Mouse (Mus musculus): Measurements from ENCODE around the gene Amotl2.

Gene Amotl2

DNA sequence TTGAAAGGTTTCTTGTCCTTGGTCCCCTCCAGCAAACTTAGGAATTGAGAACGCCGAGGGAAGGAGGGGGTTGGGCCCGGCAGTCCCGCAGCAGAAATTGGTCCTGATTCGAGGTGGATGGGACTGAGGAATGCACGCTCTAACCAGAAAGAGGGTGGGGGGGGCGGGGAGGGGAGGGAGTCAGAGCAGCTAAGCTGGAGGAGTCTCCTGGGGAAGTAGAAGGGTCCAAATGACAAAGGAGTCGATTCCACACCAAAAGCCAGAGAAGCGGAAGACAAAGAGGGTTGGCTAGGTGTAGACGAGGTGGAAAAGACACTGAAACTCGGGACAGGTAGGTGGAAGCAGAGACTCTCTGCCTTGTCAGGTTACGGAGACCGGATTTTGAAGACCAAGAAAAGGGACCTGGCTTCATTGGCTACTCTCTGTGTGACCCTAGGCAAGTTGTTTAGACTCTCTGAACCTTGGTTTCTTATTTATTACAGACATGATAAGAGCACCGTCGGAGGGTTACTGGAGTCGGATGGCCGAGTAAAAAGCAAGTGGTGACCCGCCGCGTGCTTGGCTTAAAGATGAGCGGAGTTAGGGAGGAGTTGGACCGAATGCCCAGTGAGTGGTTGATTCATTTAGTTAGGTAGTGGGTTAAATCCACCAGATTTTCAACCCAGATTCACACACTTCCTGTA lies at the start of gene Amotl2:
Amotl2 (plus strand) TSS at position 192 of the 683 bp plus-strand sequence.
- no peak for DNase-seq (ENCODE audit: low read depth)

DNA sequence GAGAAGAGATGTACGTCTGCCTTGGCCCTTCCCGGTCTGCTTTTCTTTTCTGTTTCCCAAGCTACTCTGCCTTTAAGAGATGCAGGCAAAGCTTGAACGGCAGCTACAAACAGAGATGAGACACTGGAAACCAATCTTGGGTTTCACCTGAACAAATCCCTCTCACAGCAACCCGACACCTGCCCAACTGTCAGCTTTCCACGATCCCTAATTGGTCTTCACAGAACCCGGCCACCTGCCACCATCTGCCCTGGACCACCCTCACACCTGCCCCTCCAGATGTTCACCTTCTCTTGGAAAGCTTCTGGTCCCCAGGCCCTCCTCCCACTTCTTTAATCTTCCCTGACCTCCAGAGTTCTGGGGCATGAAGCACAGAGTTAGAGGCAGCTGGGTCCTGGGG lies 48.4 kb upstream of the Amotl2 start:
- DNase-seq (ENCODE audit: low read depth) = no peak

GRCm38 (mm10) chr9:102668906-102669305 lies 47.6 kb upstream of the Amotl2 start:
- no peak for DNase-seq (ENCODE audit: low read depth)

DNA sequence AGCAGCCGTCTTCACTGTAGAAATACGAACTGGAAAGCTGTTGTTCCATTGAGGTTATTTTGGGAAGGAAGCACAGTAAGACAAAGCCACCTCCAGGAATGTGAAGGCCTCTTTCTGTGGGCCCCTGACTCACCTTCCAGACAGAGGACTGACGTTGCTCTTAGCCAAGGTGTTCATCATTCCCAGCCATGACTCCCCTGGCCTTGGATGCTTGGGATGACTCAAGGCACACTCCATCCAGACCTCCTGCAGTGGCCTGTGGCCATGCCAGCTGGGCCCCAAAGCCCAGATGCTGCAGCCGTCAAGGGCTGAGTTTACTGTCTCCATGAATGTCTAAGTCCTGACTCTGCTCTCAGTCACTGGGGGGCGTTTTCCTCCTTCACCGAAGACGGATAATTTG lies 43.1 kb upstream of the Amotl2 start:
- no peak for DNase-seq (ENCODE audit: low read depth)

DNA sequence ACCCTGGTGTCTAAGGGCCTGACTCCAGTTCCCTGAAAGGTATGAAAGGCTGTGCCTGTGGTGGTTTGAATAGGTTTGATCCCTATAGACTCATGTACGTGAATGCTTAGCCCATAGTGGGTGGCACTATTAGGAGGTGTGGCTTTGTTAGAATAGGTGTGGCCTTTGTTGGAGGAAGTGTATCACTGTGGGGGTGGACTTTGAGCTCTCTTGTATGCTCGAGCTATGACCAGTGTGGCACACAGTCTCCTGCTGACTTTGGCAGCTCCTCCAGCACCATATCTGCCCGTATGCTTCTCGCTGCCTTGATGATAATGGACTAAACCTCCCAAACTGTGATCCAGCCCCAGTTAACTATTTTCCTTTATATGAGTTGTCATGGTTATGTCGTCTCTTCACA lies 40.5 kb upstream of the Amotl2 start:
- no peak for DNase-seq (ENCODE audit: low read depth)

DNA sequence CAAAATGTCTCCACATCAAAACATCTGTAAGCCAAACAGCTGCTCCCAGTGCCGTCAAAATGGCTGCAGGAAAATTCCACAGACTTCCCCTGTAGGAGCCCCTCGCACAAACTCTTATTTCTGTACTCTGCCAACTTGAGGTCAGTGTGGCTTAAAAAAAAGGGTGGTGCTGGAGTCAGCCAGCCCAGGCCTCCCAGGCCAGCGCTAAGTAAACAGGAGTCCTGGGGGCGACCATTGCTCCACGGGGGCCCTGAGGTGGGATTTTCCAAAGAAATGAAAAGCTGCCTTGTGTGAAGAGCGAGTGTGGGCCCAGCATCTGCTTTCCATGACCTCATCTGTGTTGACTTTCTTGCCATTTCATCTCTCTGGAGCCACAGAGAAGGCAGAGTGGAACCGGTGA lies 35.0 kb upstream of the Amotl2 start:
- DNase-seq (ENCODE audit: low read depth) = no peak

- DNase-seq (ENCODE audit: low read depth) = no peak
Measured at GRCm38 (mm10) chr9:102687943-102688342, 28.5 kb upstream of the Amotl2 start.

DNA sequence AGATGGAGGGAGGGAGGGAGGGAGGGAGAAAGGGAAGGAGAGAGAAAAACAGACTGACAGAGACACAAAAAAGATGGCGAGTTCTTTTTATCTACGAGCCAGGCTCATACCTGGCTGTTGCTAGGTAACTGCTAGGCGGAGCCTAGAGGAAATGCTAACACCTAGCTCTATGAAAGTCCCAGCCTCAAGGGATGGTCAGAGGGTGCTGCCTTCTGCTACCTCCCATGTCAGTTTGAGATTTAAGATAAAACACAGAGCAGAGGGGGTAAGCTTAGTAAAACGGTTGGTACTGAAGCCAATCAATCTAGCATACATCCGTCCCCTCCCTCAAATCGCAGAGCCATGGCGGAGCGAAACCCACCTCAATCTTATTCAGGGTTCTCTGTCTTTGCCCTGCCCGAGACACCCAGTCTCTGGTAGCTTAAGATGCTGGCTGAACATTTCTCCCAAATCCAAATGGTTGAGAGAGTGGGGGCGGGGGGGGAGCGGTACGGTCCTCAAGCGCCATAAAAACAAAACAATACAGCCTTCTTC lies 27.0 kb upstream of the Amotl2 start:
- no peak for DNase-seq (ENCODE audit: low read depth)

GRCm38 (mm10) chr9:102689940-102690642 lies 26.4 kb upstream of the Amotl2 start:
- DNase-seq (ENCODE audit: low read depth) = no peak

DNA sequence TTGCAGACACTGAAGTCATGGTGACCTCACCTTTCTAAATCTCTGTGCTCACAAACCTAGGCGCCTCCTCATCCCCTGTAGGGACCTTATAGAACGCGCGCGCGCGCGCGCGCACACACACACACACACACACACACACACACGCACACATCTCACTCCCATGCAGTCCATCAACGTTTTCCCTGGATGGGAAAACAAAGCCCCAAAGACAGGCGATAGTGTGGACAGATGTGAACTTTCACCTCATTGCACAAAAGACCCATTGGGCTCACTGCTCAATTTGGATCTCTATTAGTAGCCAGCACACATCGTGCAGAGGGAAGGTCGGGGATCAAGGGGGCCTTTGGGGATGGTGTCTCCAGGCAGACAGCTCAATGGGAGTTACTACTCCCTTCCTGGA lies 25.6 kb upstream of the Amotl2 start:
- no peak for DNase-seq (ENCODE audit: low read depth)

- DNase-seq (ENCODE audit: low read depth) = no peak
Measured at GRCm38 (mm10) chr9:102692564-102693475, 23.7 kb upstream of the Amotl2 start.

DNA sequence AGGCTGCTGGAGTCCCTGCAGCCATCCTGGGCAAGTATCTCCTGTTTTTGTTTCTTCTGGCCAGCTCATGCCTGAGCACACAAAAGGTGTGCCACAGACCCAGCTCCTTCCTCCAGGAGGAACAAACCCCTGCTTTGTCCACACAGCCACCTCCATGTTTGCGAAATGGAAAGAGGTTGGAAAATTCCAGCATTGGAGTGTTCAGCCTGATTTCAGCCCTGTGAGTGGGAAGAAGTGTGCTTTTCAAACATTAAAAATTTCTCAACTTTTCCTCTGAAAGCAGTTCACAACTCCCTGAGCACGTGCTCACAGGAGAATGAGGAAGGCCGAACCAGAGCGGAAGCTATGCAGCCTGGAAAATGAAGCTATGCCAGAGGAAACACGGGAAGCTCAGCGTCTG lies 15.4 kb upstream of the Amotl2 start:
- DNase-seq (ENCODE audit: low read depth) = no peak

- no peak for DNase-seq (ENCODE audit: low read depth)
Measured at GRCm38 (mm10) chr9:102709504-102710135, 6.9 kb upstream of the Amotl2 start.

GRCm38 (mm10) chr9:102710520-102710919 lies 6.0 kb upstream of the Amotl2 start:
- DNase-seq (ENCODE audit: low read depth) = no peak

GRCm38 (mm10) chr9:102713797-102714196 lies 2.7 kb upstream of the Amotl2 start:
- peak; percentile 4 for DNase-seq (ENCODE audit: low read depth)

DNA sequence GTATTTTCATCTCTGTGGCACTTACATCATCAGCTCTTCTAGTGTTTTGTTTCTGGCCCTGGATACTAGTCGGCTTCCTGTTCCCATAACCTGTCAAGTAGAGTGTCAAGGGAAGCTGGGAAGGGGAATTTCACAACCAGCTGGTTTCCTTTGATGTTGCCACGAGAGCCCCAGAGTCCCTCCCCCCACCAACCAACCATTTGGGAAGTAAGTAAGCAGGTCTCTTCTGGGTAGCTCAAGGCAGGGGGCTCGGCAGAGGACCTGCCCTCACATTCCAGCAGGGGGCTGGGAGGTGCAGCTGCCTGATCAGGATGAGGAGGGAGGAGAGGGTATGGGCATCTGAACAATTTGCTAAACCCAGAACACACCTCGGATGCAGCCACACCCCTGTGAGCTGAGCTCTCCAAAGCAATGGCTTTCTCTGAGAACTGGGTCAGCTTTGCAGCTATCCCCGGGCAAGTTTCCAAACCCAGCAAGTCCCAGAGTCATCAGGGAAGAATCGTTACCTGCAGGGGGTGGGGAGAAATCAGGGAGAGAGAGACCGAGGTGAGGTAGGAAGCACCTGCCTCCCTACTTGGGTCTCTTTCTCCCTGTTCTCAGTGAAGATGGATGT lies 1.5 kb upstream of the Amotl2 start:
- no peak for DNase-seq (ENCODE audit: low read depth)

DNA sequence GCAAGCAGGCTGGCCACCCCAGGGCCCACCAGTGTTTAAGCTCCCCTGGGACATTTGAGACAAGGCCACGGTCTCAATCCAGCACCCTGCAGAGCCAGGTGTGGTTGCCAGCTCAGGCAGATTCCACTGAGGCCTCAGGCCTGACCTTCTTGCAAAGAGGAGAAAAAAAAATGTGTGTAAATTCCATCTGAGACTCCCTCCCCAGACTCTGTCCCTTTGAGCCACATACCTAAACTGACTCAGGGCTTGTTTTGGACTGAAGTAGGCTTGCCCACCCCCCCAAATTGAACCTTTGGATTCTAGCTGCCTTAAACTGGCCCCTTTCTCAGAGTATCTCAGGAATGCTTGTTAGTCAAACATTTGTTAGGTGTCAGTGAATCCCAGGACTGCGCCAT lies 969 bp upstream of the Amotl2 start:
- no peak for DNase-seq (ENCODE audit: low read depth)

DNA sequence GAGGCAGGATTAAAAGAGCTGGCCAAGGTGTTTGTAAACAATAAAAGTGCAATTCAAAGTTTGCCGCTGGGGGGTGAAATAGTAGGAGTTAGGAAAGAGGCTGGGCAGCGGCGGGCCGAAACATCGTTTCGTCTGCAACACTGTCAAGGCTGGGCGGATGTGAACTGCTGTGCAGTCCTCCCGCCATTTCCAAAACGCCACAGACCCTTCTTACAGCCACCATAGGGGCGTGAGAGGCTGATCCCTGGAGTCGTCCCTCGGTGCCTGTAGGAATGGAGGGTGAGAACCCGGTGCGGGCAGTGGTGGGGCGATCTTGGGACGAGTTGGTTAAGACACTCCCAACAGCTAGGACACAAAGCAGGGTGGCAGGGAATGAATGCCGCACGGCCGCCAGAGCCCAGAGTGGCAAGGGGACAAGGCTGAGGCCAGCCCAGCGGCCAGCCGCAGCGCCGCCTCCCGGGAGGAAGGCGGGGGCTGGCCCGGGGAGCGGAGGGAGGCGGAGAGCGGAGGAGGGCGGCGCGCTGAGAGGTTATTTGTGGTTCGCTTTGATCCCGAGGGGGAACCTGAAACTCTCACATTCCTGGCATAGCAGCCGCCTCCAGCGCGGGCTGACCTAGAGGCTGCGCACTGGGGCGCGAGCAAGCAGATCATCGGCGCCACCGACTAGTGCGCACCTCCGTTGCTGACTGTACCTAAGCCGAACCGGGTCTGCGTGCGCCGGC lies 853 bp downstream of the Amotl2 start:
- DNase-seq (ENCODE audit: low read depth) = no peak

DNA sequence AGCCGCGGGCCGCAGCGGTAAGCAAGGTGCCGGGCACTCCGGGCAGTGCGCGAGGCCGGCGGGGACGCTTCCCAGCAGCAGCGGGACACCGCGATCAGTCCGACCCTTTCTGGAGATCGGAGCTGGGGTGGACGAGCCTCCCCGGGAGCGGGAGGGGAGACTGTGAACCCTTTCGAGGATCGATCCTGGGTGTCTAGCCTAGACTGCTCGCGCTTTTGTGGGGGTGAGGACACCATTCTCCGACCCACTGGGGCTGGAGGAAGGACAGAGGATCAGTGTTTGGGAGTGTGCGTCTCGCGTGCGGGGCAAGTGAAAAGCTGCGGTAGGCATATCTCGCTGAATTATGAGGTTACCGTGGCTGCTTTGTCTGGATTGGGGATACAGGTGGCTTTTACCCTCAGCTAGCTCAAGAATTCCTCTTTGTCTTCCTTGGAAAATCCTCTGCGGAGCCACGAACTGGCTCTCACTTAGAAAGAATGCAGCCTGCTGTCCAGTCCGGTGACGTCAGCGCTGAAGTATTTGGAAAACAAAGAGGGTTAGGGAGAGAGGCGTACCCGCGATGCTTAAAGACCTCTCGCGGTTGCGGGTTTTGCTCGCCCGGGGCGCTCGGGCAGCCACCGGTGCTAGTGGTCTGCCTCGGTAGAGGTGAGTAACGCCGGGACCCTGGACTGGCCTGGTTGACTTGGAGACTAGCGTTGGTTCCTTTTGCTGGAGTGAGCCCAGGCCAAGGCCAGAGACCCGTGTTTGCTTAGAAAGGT lies 1.6 kb downstream of the Amotl2 start:
- DNase-seq (ENCODE audit: low read depth) = no peak

- no peak for DNase-seq (ENCODE audit: low read depth)
Measured at GRCm38 (mm10) chr9:102718676-102719075, 2.2 kb downstream of the Amotl2 start.

Data from naive thymus-derived CD4-positive, alpha-beta T cell, adult 2 months (primary cell).